Mouse (Mus musculus): ENCODE measurements around the gene Napb.

GRCm38 (mm10) chr2:148679346-148679745 is 52.9 kb downstream of the Napb start:
- TF ChIP-seq GATA1 (IDR thresholded peaks at IDR 0.05; ENCODE audit: borderline replicate concordance, low read length) (no peak), FLI1 (IDR thresholded peaks at IDR 0.05; ENCODE audit: low read length) (no peak)

Data from megakaryocyte, embryonic 14.5 days (primary cell).